Mouse (Mus musculus) olfactory bulb, adult 2 months (tissue): ENCODE results near the gene Ctf2. TPM values are rescaled to one million over a fixed set of nuclear protein-coding genes. Genes with fewer than 3 reads are reported as not detected.
"Not testable (repeated sequence)": the region's sequence is repeated elsewhere in the genome, so short reads cannot be mapped to it uniquely, and the experiment has no call there.

ENCODE experiments used
- H3K27ac ChIP-seq: fragments of 200-500 bp; 2 replicates; pipeline ENCODE4 v1.5.1; 2012; ENCODE audit warnings: low read depth, low read length; ENCODE audit not compliant: insufficient read depth
- H3K4me1 ChIP-seq: fragments of 200-500 bp; 2 replicates; pipeline ENCODE4 v1.6.1; 2012; ENCODE audit warnings: low read length; ENCODE audit not compliant: control insufficient read depth, insufficient read depth
- H3K4me3 ChIP-seq: fragments of 200-500 bp; 2 replicates; pipeline ENCODE4 v1.5.1; 2012; ENCODE audit warnings: mild to moderate bottlenecking, low read depth, low read length, moderate library complexity; ENCODE audit not compliant: insufficient read depth
- CTCF ChIP-seq: fragments of 200-500 bp; IDR thresholded peaks from 2 replicates; pipeline ENCODE4 v1.5.1; 2012; ENCODE audit warnings: low read depth, mild to moderate bottlenecking, low read length, moderate library complexity; ENCODE audit not compliant: insufficient read depth
- POLR2A ChIP-seq: fragments of 200-500 bp; IDR thresholded peaks from 2 replicates; pipeline ENCODE4 v1.6.1; 2012; ENCODE audit warnings: mild to moderate bottlenecking, low read depth, low read length, moderate library complexity; ENCODE audit not compliant: insufficient read depth
- WGBS: fragments of 180-500 bp; shearing (Covaris S2); methylation state at CpG from one replicate; pipeline ENCODE4 v1.1.7; 2018; 5-methylcytosine and 5-hydroxymethylcytosine counted together
- polyA plus RNA-seq: library from polyadenylated mRNA; stranded (reverse); fragments of >200 nt; gene quantifications from 2 replicates; pipeline ENCODE4 v1.2.4, GENCODE M21; 2012; ENCODE audit warnings: low replicate concordance; ENCODE audit not compliant: missing spikeins, insufficient read depth, insufficient read length

Ctf2 gene
- polyA plus RNA-seq, 1 experiment = not detected

GRCm38 (mm10) chr7:127708207-127709078 is 23.5 kb downstream of the Ctf2 start, which contains the start of gene Bcl7c:
Gene Bcl7c (minus strand): TSS chr7:127708933.
- H3K4me1 ChIP-seq = peaks cover 15% of the 10 kb centered on the region
- H3K4me3 ChIP-seq = peak within 1 kb of the TSS; percentile 98
- WGBS = under 1% methylated on average over 90 of the region's 90 CpGs
- TF ChIP-seq POLR2A = no peak; the same call in 1 of the 2 replicates
- TF ChIP-seq CTCF = peak; percentile 59
- H3K27ac ChIP-seq = peak within 1 kb of the TSS; percentile 71

GRCm38 (mm10) chr7:127707957-127708206 is 24.1 kb downstream of the Ctf2 start:
- WGBS = 4% methylated on average over 5 of the region's 5 CpGs

GRCm38 (mm10) chr7:127707045-127707956 is 24.7 kb downstream of the Ctf2 start:
- Histone ChIP-seq H3K27ac (peak overlapping the region; percentile 71; the same call in 1 of the 2 replicates), H3K4me3 (peak overlapping the region; percentile 98), H3K4me1 (peaks cover 15% of the 10 kb centered on the region)
- no peak for TF ChIP-seq CTCF
- no peak for TF ChIP-seq POLR2A
- 41% methylated on average over 22 of the region's 22 CpGs for WGBS

More at GRCm38 (mm10) chr7:127707957-127708206, 24.1 kb downstream of the Ctf2 start:
- Histone ChIP-seq H3K27ac (peak overlapping the region; percentile 71; the same call in 1 of the 2 replicates), H3K4me3 (peak overlapping the region; percentile 98), H3K4me1 (peaks cover 15% of the 10 kb centered on the region)
- TF ChIP-seq CTCF = no peak

- no peak for TF ChIP-seq CTCF
- TF ChIP-seq POLR2A = no peak
- Histone ChIP-seq H3K4me3 (no peak overlapping the region), H3K27ac (no peak overlapping the region), H3K4me1 (peaks cover 15% of the 10 kb centered on the region)
- 84% methylated on average over 4 of the region's 4 CpGs for WGBS
Observed at GRCm38 (mm10) chr7:127705706-127706105, 26.3 kb downstream of the Ctf2 start.

- Histone ChIP-seq H3K27ac (no peak overlapping the region), H3K4me3 (no peak overlapping the region), H3K4me1 (peaks cover 15% of the 10 kb centered on the region)
- WGBS = 87% methylated on average over 6 of the region's 6 CpGs
- TF ChIP-seq CTCF = no peak
- TF ChIP-seq POLR2A = no peak
Observed at GRCm38 (mm10) chr7:127704598-127704997, 27.4 kb downstream of the Ctf2 start.

- 94% methylated on average over 8 of the region's 8 CpGs for WGBS
- no peak overlapping the region for H3K27ac ChIP-seq
- no peak overlapping the region for H3K4me3 ChIP-seq
- no peak for TF ChIP-seq CTCF
- TF ChIP-seq POLR2A = no peak
- H3K4me1 ChIP-seq = peaks cover 13% of the 10 kb centered on the region
Observed at GRCm38 (mm10) chr7:127703561-127704178, 28.3 kb downstream of the Ctf2 start.

- Histone ChIP-seq H3K4me3 (no peak overlapping the region), H3K27ac (no peak overlapping the region), H3K4me1 (no peaks in the 10 kb centered on the region)
- WGBS = 87% methylated on average over 3 of the region's 3 CpGs
- TF ChIP-seq POLR2A (no peak), CTCF (no peak)
Observed at GRCm38 (mm10) chr7:127700712-127701331, 31.1 kb downstream of the Ctf2 start.

- no peak for TF ChIP-seq CTCF
- TF ChIP-seq POLR2A = no peak
- Histone ChIP-seq H3K4me3 (no peak overlapping the region), H3K4me1 (0 out of 2 replicates have a peak, but pooled peaks cover 2% of the 10 kb centered on the region), H3K27ac (no peak overlapping the region)
- 82% methylated on average over 6 of the region's 6 CpGs for WGBS
Observed at GRCm38 (mm10) chr7:127698986-127699385, 33.0 kb downstream of the Ctf2 start.

- not testable (repeated sequence) for H3K4me1 ChIP-seq, H3K4me3 ChIP-seq, H3K27ac ChIP-seq
- WGBS = 97% methylated on average over 7 of the region's 7 CpGs
Observed at GRCm38 (mm10) chr7:127693730-127694129, 38.2 kb downstream of the Ctf2 start.
